Mouse (Mus musculus): Measurements from ENCODE around the gene Prph. TPM values are rescaled to one million over a fixed set of nuclear protein-coding genes. Genes with fewer than 3 reads are reported as not detected.

The Prph gene
- polyA plus RNA-seq (2017; shearing (Covaris generic)), result not detected

DNA sequence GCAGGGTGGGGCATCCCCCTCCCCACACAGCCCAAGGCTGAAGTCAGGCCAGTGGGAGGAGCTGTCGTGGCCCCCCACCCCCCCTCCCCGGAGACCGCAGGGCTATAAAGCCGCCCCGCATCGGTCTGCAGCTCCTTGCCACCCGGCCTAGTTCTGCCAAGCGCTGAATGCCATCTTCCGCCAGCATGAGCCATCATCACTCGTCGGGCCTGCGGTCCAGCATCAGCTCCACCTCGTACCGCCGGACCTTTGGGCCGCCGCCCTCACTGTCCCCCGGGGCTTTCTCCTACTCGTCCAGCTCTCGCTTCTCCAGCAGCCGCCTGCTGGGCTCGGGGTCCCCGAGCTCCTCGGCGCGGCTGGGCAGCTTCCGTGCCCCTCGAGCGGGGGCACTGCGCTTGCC, at the start of gene Prph:
Gene Prph, plus strand, starts transcription at position 135 of the 400 bp plus-strand sequence.

DNA sequence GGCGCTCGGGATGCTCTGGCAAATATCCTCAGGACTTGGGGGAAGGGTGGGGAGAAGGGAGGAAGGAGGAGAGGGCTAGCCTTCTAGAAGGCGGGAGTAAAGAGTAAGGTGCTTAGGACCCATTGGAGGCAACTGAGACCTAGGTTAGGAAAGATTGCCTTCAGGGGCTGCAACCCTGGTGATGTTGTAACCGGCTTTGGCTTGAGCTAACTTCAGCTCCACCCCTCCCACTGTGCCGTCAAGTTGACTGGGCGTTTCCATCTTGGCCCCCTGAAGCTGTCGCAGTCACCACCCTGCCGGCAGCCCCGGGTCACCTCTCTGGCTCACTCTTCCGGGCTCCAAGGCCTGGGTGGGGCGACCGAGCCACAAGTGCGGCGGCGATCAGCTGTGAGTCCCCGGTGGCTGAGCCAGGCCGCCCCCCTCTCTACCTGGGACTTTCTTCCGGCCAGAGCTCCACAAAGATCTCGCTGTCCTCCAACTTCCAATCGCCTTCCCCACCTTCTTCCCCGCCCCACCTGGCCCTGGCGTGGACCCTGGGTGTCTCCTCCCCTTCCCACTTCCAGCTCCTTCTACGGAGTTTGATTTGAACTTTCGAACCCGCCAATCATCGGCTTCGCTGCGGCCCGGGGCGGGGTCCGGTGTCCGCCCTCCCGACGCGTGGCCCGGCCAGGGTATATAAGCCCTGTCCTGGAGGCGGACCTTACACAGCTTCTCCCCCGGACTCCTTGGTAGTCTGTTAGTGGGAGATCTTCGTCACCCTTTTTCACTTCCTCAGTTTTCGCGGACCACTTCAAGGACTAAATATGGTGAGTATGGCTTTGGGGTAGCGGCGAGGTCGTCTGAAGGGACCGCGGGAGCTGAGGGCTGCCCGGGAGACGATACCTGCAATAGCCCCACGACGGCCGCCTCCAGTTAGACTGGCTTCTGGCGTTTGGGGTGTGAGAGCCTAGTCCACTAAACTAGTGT, 25.1 kb upstream of the Prph start, which contains the start of gene Tuba1c:
Gene Tuba1c, plus strand, starts transcription at position 273 of the 966 bp plus-strand sequence.

DNA sequence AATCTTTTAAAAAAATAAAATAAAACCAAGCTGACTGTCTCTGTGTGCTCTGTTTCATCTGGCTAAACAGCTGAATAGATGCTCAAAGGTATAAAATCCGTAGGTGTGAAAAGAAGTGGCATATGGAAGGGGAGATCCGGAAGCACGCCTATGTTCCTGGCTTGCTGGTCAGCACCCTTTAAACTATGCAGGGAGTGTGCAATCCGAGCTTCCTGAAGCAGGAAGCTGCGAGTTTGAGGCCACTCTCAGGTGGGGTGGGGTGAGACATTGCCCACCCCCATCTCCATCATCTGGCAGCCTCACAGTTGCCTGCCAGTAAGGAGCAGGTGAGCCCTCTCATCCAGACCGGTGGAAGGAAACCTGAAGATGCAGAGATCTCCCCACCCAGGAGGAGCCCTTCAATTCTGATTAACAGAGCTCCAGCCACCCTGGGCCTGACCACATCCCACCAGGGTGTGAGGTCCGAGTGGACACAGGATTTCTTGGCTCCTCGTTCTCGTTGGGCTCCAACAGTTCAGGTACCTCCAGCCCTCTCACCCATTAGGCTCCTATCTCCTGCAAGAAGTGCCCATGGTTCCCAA, 19.1 kb downstream of the Prph start, which contains the start of gene Troap:
Gene Troap, plus strand, starts transcription at position 557 of the 581 bp plus-strand sequence.

DNA sequence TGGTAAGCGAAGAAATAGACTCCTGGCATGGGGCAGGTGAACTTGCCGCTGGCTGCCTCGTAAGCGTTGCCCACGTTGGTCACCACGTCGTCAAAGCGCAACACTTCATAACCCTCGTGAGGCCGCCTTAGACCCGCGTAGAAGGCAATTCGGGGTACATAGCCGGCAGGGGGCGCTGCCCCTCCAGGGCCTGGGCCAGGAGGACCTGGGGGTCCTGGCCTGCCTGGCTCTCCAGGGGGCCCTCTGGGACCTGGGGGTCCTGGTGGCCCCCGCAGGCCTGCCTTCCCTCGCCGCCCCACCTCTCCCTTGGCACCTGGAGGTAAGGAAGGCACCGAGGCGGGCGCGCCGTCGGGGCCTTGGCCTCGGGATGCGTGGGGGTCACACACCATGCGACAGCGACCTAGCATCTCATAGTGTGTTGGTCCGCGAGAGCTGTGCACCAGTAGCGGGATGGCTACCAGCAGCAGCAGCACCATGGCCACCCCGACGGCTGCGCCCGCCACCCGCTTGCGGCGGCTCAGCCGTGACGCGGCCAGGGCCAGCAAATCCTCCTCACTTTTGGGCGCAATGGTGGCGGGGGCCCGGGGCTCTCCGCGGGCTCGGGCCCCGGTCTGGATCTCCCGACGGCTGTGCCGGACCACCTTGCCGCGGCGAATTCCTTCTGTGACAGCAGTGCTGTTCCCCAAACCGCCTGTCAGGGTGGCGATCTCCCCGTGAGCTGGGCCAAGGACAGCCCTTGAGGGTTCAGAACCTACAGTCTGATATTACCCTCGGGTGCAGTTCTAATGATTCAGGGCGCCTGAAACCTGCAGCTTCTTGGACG, 32.5 kb downstream of the Prph start, which contains the start of gene C1ql4:
Gene C1ql4, minus strand, starts transcription at position 565 of the 823 bp plus-strand sequence.

DNA sequence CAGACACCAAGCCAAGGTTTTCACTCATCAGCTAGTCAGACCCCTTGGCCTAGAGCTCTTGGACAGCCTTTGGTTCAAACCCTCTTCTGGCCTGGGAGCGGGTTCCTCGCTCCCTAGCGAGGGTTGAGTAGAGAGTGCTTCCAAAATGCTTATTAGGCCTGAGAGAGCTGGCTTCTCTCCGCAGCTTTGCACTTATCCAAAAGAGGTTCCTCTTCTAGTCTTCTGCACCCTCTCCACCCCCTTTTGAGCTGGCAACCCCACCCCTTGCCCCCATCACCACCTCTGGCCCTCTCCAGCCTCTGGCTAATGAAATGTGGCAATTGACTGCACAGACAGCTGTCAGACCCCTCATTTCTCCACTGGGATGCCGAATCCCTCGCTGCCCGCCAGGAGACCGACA, 37.9 kb downstream of the Prph start, which contains the start of gene Dnajc22:
Gene Dnajc22, plus strand, starts transcription at position 301 of the 400 bp plus-strand sequence.

Other genes starting within 250 kb of the Prph start
- not detected for gene Ddn, start 245.7 kb upstream of the Prph start, polyA plus RNA-seq (2017; shearing (Covaris generic))
- 84.8 TPM for gene Prkag1, start 223.7 kb upstream of the Prph start, polyA plus RNA-seq (2017; shearing (Covaris generic))
- 27.4 TPM for gene Kmt2d, start 184.0 kb upstream of the Prph start, polyA plus RNA-seq (2017; shearing (Covaris generic))
- 19.0 TPM for gene Rhebl1, start 160.6 kb upstream of the Prph start, polyA plus RNA-seq (2017; shearing (Covaris generic))
- gene Dhh, start 156.6 kb upstream of the Prph start, polyA plus RNA-seq (2017; shearing (Covaris generic)), result 0.09 TPM
- gene Lmbr1l, start 136.9 kb upstream of the Prph start, polyA plus RNA-seq (2017; shearing (Covaris generic)), result 105 TPM
- 286 TPM for gene Tuba1b, start 120.6 kb upstream of the Prph start, polyA plus RNA-seq (2017; shearing (Covaris generic))
- gene Gm49450, start 101.6 kb upstream of the Prph start, polyA plus RNA-seq (2017; shearing (Covaris generic)), result not detected
- gene Tuba1a, start 101.5 kb upstream of the Prph start, polyA plus RNA-seq (2017; shearing (Covaris generic)), result 187 TPM
- gene Tuba1c, start 25.3 kb upstream of the Prph start, polyA plus RNA-seq (2017; shearing (Covaris generic)), result 33.2 TPM
- gene Troap, start 19.4 kb downstream of the Prph start, polyA plus RNA-seq (2017; shearing (Covaris generic)), result not detected
- not detected for gene C1ql4, start 32.6 kb downstream of the Prph start, polyA plus RNA-seq (2017; shearing (Covaris generic))
- gene Dnajc22, start 38.0 kb downstream of the Prph start, polyA plus RNA-seq (2017; shearing (Covaris generic)), result not detected
- gene Spats2, start 70.7 kb downstream of the Prph start, polyA plus RNA-seq (2017; shearing (Covaris generic)), result 0.20 TPM
- gene Kcnh3, start 169.7 kb downstream of the Prph start, polyA plus RNA-seq (2017; shearing (Covaris generic)), result 0.29 TPM
- gene Mcrs1, start 196.8 kb downstream of the Prph start, polyA plus RNA-seq (2017; shearing (Covaris generic)), result 71.7 TPM
- gene Prpf40b, start 239.9 kb downstream of the Prph start, polyA plus RNA-seq (2017; shearing (Covaris generic)), result 14.7 TPM
- gene Fam186b, start 240.7 kb downstream of the Prph start, polyA plus RNA-seq (2017; shearing (Covaris generic)), result 0.15 TPM

All from effector memory CD4-positive, alpha-beta T cell, adult 5 months (primary cell).